Mouse (Mus musculus): Measurements from ENCODE around the gene Gm17334.

DNA sequence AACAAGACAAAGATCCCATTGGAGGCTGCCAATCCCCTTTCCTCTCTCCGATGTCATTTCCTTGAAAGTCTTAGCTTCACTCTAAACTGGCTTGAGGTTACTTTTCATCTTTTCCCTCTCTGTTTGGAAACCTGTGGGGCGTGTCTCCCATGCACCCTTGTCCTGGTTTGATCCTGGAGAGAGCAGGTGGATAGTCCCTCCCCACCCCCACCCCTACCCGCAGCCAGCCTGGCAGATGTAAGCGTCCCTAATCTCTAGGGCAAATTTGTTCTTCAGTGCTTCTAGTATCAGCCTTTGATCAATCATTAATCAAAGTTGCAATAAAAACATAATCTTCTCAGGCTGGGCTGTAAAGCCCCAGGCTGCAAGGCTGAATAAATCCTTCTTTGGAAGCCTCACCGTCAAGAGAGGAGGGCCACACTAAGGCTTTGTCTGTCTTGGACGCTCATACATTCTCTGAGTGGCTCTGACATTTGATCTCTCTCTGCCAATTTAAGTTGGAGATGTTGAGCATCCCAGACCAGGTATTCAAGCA is 24.5 kb upstream of the Gm17334 start:
- TF ChIP-seq CTCF (IDR thresholded peaks at IDR 0.05; ENCODE audit: control insufficient read depth, insufficient read depth, low read length): no peak
- no peak for TF ChIP-seq POLR2A (IDR thresholded peaks at IDR 0.05; ENCODE audit: borderline replicate concordance, control insufficient read depth, low read depth, low read length)

All from bone marrow, adult 2 months (tissue).